Mouse (Mus musculus): Measurements from ENCODE around the gene Lin7c.
"Not testable (repeated sequence)": the region's sequence is repeated elsewhere in the genome, so short reads cannot be mapped to it uniquely, and the experiment has no call there.

Gene Lin7c

DNA sequence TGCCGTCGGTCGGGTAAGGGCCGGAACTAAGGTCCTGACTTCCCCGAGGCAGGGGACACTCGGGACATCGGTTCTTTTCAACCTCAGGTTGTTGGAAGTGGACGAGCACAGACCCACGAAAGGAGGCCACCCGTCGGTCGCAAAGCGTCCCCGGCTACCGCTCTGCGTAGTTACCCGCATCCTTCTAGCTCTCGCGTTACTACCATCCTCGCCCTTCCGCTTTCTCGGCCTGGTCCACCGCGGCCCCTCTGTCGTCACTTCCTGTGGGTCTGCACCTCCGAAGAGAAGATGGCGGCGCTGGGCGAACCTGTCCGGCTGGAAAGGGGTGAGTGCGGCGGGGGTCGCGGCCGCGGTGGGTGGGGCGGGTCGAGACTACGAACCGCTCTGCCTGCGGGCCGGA lies at the start of gene Lin7c:
Lin7c (plus strand) TSS at position 257 of the 400 bp plus-strand sequence.
- peak; percentile 94 for DNase-seq (ENCODE audit: low read depth)

DNA sequence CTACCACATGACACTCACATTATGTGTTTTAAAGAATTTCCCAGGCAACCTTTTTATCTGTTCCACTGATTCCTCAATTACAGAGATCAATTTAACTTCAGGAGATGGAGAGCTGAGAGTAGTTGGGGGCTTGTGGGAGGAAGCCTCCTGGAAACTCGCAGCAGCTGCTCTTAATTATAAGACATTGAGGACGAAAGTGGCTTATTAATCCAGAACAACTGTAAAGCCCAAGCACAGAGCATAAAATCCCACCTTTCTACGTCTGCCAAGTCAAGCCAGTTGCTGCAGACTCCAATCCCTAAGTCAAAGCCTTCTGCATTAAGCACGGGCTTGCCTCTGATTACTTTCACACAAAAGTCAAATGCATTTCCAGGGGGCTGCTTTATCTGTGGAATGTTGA lies 44.3 kb upstream of the Lin7c start:
- no peak for DNase-seq (ENCODE audit: low read depth)

DNA sequence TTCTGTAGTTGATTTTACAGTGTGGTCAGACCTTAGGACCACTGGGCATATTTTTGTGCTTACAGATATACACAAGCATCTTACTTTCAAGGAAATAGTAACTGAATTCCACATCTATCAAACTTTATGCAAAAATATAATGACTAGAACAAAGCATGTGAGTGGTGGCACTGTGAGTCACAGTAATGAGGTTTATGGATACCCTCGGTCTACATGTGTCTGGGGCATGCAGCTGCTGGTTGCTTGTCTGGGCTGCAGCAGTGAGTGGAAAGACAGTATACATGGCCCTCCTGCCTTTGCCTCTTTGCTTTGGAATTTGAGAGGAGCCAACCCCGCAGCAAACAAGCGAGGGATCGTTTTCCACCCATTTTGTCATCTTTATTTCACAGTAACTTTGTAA lies 42.3 kb upstream of the Lin7c start:
- no peak for DNase-seq (ENCODE audit: low read depth)

DNA sequence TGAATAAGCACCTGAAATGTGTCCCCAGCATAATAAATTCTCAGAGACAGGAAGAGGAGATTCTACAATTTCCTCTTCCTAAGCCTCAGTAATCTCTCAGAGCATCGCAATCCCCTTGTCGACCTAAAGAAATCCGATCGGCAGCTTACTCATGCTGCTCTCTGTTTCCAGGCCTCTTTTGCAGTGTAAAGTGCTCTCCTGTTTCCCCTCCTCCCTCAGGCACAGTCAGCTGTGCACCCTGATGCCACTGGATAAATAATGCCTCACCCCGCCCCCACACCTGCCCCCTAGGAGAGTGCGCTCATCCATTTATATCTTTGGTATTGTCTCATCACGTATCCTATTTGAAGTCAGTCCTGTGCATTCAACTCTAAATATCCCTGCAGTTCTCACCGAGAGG lies 41.9 kb upstream of the Lin7c start:
- no peak for DNase-seq (ENCODE audit: low read depth)

DNA sequence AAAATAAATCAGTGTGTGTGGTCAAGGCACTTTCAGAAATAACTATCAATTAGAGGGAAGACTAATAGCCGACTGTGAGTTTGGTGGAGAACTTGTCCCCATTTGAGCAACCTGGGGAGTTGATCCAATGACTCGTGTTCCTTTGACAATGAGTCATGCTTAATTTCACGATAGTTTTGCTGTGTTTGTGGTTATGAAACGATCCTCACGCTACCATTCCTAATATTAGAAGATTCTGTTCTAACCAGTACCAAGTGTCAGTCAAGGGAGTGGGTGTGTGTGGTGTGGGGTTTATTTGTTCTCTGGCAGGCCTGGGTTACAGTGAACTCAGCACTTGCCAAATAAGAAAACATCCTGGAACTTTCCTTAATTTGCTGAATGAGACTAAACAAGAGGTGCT lies 35.1 kb upstream of the Lin7c start:
- DNase-seq (ENCODE audit: low read depth) = no peak

DNA sequence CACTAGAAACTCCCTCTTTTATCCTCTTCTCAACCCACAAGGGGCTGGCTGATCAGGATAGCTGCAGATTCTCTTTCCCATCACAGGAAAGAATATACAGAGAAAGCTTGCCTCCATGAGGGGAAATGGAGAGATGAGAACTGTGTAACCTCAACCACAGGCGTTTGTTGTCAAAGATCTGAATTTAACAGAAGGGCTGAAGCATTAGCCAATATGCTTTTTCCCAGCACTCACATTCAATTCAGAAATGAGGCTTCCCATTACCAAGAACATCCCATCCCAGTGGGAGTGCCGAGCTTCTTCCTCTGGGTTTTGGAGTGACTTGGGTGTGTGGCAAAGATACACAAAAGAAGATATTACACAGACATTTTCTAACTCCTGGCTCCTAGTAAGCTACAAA lies 31.0 kb upstream of the Lin7c start:
- no peak for DNase-seq (ENCODE audit: low read depth)

DNA sequence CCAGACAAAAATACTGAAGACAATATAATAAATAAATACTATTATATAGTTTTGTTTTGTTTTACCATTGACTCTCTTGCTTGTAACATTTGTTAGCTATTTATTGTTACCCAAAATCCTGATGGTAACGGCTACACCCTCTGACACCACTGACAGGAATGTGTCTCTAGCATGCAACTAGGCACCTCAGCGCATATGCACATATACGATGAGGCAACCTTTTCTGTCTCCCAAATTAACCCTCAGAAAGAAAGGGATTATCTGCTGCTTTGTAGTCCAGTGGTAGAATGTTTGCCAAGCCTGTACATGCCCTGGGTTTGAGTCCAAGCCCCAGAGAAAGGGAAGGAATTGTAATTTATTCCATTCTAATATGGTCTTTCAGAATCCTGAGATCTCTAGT lies 29.8 kb upstream of the Lin7c start:
- DNase-seq (ENCODE audit: low read depth) = no peak

DNA sequence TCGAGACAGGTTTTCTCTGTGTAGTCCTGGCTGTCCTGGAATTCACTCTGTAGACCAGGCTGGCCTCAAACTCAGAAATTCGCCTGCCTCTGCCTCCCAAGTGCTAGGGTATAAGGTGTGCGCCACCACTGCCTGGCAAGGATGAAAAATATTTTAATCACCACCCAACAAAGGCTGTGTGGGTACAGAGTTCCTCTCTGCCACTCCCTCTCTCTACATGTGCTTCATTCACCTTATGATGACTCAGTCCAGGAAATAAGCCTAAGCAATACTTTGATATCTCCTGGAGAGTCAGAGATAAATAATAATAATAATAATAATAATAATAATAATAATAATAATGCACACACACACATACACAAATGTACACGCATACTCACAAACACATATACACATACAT lies 11.2 kb upstream of the Lin7c start:
- not testable (repeated sequence) for DNase-seq (ENCODE audit: low read depth)

DNA sequence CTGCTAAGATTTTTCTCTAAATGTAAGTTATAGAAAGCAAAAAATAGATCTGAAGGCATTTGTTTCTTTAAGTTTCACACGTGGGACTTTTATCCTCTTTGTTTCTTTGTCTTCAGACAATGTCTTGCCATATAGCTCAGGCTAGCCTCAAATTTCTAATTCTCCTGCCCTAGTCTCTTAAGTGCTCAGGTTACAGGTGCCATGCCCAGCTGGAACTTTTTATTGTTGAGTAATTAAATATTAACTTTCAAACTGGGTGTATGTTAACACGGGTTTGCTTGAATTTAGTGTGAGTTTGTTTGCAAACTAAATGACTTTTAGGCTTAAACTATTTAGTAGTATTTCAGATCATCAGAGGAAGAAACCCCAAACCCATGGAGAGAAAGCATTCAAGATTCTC lies 9.5 kb upstream of the Lin7c start:
- no peak for DNase-seq (ENCODE audit: low read depth)

DNA sequence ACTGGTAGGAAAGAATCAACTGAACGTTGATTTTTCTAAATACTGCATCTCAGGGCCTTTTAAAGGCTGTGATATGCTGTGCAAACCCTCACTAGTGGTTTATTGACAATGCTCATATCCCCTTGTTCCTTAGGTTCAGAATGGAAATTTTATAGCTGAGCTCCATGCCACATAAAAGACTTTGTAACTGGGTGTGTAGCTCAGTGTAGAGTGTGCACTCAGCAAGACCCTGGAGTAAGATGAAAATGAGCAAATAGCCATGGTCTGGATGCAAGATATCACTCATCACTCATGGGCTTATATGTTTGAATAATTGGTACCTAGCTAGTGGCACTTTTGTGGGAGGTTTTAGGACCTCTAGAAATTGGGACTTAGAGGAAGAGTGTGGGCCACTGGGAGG lies 9.0 kb upstream of the Lin7c start:
- DNase-seq (ENCODE audit: low read depth) = no peak

DNA sequence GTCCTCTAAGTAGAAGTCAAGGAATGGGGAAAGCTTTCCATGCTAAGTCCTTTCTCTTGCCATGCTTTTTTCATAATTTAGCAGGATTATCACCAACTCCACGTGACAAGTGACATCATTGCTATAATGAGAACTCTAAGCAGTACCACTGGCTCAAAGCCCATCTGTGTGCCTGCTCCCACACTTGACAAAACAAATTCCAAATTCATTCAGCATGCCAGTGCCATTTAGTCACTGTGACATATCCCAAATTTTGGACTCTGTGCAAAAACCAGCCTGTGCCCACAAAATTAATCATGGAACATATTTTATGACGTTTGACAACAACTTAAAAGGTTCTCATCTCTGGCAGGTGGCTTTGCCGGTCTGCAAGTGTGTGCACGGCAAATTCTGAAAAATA lies 6.5 kb upstream of the Lin7c start:
- DNase-seq (ENCODE audit: low read depth) = no peak

DNA sequence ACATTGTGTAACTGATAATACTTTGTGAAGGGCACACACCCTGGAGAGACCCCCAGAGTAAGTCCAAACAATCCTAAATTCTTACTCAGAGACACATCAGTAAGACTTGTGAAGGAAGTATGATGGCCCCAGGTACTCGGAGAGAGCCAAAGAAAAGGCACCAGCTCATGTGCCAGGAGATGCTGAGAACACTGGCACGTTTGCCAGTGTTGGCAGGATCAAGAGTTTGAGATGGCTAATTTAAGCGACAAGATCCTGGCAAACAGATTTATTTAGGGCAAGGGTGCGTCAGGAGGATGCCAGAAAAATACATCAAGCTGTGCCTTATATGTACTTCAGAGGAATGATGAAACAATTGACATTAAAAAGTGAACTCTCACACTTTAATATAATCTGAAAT lies 6.1 kb upstream of the Lin7c start:
- DNase-seq (ENCODE audit: low read depth) = no peak

DNA sequence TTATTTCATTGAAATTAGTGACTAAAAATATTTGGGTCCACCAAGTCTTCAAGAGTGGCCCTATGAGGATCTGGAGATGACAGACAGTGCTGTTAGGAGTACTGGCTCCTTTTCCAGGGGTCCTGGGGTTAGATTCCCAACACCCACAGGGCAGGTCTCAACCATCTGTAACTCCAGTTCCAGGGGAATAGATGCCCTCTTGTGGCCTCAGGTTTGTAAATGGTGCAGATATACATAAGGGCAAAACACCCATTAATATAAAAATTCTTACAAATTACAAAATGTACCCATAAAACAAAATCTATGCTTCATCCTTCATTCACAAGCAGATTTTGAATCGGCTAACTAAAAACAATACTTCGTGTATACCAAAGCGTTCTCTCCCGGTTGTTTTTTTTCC lies 585 bp upstream of the Lin7c start:
- DNase-seq (ENCODE audit: low read depth) = peak; percentile 29

DNA sequence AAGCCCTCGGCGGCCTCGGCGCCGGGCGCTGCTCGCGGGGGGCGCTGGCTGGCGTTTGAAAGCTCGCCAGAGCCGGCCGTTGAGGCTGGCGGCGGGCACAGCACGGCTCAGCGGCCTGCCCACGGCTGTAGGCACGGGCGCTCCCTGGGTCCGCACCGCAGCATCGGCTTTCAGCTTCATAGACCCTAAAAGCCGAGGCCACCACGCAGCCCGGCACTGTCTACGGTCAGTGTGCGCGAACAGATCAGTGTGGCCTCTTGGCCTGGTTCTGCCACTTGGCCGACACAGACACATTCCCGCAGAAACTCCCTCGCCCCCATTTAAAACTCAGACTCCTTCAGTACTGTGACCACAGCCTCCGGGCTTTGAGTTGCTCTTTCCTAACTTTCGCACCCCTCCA lies 378 bp downstream of the Lin7c start:
- DNase-seq (ENCODE audit: low read depth) = no peak

DNA sequence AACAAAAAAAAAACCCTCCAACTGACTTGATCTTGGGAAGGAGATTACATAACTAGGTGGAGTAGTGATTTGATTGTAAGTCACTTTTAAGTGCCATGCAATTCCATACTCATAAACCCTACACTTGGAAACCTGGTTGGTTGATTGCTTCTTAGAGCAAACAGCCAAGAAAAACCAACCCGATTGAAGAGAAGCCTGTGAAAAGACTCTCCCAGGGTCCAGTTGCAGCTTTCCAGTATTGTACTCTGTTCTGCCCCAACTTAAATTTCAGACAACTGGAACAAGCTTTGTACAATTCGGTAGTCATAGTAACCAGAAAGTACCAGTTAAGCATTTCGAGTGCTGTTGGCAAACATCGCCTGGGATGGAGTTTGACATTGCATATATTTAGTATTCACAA lies 818 bp downstream of the Lin7c start:
- DNase-seq (ENCODE audit: low read depth) = peak; percentile 40

DNA sequence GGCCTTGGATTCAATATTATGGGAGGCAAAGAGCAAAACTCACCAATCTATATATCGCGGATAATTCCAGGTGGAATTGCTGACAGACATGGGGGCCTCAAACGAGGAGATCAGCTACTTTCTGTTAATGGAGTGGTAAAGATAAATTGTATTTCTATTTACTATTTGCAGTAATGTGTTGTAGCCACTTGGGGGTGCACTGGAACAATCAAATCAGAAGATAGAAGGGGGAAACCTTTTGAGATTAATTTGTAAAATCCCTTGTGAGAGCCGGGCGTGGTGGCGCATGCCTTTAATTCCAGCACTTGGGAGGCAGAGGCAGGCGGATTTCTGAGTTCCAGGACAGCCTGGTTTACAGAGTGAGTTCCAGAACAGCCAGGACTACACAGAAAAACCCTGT lies 5.7 kb downstream of the Lin7c start:
- peak; percentile 41 for DNase-seq (ENCODE audit: low read depth)

DNA sequence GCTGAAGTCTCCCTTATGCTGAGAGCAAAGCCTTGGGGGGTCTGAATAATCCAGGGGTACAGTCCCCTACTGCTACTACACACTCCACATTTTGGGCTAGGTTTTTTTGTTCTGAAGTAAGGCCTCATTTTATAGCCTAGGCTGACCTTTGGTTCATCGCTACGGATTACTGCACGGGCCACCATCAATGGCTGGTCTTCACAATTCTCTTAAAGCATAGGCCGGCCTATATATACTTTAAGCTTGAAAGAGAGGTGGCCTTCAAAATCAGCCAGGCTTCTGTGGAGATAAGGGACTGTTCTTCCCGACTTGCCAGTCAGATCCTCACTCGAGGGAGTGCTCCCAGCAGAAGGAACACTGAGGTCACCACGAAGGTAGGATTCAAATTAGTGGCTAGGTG lies 12.2 kb downstream of the Lin7c start:
- no peak for DNase-seq (ENCODE audit: low read depth)

DNA sequence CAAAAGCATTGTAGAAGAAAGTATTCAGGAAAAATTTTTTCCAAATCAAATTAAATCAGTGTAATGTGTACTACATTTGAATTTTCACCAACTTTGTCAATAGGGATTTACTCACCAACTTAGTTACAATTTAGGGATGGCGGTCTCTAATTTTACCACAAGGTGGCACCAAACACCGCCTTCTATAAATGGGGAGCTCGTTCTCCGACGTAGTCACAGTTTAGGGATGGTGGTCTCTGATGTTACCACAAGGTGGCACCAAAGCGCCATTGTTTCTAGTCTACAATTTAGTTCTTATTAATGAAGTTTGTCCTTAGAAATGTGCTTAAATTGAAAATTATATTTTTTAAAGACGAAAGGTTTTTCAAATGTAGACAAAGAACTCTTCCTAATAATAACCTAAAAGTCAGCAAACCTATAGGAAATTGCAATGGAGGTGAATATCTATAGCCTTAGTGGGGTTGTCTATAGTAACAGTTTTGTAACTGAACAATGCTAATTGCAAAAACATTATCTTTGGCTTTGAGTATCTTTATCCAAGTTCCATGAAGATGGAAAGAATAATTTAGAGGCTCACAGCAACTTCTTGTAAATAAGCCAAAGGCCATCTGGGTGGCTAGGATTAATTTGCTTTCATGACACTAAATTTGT lies 13.6 kb downstream of the Lin7c start:
- peak; percentile 90 for DNase-seq (ENCODE audit: low read depth)

DNA sequence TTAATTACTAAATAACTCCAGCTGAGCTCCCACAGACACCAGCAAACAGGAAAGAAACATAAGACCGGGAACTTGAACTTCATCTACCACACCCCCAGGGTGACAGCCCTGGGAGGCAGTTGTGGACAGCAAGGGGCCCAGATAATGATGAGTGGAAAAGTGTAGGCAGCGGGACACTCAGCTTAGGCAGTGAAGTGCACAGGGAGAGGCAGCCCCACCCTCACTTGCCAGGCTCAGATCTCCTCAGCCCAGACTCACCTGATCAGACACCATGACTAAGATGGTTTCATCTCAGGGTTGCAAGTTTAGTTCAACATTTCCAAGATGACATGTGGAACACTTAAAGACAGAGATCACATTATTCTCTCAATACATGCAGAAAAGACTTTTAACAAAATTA lies 18.5 kb downstream of the Lin7c start:
- no peak for DNase-seq (ENCODE audit: low read depth)

DNA sequence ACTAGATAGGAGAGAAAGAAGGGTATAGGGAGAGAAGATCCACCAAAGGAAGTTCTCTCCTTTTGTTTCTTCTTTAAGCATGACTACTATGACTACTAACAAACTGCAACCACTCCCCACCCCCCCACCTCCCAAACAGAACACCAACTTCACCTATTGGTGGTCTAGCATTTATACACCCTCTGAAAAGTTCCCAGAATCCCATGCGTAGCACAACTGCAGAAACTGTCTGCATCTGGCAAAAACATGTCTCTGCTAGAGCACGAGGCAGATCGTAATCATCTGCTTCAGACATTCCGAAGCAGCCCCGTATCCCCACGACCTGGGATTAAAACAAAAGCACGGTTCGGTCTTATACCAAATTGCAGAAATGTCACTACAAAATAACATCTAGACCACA lies 21.6 kb downstream of the Lin7c start:
- no peak for DNase-seq (ENCODE audit: low read depth)

DNA sequence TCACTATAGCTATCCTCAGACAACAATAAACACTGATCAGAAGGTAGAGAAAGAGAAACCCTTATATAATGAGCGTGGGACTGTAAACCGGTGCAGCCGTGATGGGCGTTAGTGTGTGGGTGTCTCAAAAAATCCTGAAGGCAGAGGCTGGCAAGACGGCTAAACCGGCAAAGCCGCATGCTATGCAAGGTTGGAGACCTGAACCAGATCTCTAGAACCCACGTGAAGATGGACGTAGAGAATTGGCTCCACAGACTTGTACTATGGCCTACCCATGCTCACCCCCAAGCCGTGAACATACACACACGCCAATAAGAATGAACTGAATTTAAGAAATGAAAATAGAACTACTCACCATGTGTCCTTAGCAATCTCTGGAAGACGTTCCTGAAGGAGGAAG lies 22.1 kb downstream of the Lin7c start:
- no peak for DNase-seq (ENCODE audit: low read depth)

DNA sequence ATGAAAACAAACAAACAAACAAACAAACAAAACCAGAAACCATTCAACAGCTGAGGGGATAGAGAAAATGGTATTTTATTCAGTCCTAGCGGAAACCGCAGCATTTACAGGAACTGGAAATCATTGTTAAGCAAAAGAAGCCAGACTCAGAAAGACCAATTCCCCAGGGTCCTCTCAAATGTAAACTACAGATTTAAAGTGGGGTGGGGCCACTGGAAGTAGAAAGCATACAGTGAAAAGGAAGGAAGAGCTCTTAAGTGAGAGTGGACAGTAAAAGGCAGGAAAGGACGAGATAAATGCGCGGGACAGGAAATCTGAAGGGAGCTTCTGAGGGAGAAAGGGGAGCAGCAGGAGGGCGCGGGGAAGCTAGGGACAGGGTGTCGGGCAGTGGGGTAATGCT lies 22.6 kb downstream of the Lin7c start:
- DNase-seq (ENCODE audit: low read depth) = no peak

DNA sequence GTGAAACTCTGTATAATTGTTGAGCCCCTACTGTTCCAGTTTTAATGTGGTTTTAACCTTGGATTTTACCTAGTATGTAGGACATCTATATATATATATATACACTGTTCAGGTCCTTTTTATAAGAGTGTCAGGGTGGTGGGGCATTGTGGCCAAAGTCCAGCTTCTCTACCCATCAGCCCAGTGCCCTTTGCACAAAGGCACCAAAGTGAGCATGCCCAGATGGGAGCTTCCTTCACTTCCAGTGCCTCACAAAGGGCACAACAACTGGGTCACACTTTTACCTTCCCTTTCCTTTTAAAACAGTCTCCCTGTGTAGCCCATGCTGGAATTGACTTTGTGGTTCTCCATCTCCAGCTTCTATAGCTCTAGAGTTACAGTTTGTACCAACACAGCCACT lies 23.9 kb downstream of the Lin7c start:
- DNase-seq (ENCODE audit: low read depth) = no peak

DNA sequence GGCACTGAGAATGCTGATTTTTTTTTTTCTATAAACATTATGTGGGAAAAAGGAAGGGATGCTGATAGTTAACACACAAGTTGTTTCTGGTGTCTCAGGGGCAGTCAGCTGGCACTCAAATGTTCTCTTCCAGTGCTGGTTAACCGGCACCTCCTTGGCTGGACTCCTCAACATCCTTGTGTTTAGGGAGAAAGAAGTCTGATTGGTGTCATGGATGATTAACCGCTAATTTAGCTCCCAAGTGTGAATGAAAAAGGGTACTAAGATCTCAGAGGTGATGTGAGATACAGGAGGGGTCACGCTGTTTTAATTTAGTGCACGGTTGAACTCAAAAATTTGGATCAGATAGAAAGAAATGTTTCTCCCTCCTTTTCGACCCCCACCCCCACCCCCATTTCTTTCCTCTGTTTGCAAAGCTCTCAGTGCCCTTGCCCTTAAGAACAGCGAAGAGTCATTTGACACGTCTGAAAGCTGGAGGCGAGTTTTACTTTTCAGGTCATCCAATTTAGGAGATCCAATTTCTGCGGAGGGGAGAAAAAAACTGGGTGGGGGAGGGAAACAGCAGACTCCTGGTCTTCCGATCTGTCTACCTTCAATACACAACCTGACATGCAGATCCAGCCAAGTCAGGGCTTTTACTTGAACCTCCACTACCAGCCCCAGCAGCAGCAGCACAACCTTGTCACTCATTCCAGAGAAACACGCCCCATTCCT lies 26.3 kb downstream of the Lin7c start:
- DNase-seq (ENCODE audit: low read depth) = no peak

All from 416B (cell line).